Mouse (Mus musculus) mouse embryonic stem cell (cell line): ENCODE data around the gene Sox6.

Experiments used
- in situ Hi-C, 2 experiments: fragments of 300-500 bp; cut with MboI; formaldehyde crosslinking; loops; 1 replicate in 1 of 2; 3 replicates in 1 of 2; pipeline ENCODE4 v1.14.3; 2019 to 2020; ENCODE audit warnings: low sequenced_read_pairs in 2 of 2, low pct_unique_long_range_greater_than_20kb in 1 of 2, mixed read lengths in 1 of 2; ENCODE audit not compliant: unreplicated experiment in 1 of 2

Gene Sox6

GRCm38 (mm10) chr7:115936908-115937307, 101.7 kb downstream of the Sox6 start:
- in situ Hi-C loops: no loop called here

- in situ Hi-C loops: no loop called here
Observed at GRCm38 (mm10) chr7:115915338-115915737, 123.3 kb downstream of the Sox6 start.

GRCm38 (mm10) chr7:115910313-115910712, 128.3 kb downstream of the Sox6 start:
- in situ Hi-C loops: no loop called here

DNA sequence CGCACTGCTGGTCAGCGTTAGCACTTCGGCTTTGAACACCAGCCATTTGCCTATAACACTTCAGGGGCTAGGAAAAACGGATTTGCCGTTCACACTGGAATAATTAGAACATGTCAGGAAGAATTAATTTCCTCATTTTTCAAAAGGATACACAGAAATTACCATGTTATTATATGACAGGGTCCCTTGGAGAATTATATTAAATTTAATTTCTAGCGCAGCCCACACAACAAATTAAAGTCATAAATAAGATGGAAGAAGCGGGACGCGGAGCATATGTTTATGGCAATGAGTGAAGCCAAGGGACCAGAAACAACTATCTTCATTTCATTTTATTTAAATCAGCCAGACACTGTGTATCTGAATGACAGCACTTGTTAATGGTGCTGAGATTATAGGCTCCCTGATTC, 133.8 kb downstream of the Sox6 start:
- in situ Hi-C loops: no loop called here

DNA sequence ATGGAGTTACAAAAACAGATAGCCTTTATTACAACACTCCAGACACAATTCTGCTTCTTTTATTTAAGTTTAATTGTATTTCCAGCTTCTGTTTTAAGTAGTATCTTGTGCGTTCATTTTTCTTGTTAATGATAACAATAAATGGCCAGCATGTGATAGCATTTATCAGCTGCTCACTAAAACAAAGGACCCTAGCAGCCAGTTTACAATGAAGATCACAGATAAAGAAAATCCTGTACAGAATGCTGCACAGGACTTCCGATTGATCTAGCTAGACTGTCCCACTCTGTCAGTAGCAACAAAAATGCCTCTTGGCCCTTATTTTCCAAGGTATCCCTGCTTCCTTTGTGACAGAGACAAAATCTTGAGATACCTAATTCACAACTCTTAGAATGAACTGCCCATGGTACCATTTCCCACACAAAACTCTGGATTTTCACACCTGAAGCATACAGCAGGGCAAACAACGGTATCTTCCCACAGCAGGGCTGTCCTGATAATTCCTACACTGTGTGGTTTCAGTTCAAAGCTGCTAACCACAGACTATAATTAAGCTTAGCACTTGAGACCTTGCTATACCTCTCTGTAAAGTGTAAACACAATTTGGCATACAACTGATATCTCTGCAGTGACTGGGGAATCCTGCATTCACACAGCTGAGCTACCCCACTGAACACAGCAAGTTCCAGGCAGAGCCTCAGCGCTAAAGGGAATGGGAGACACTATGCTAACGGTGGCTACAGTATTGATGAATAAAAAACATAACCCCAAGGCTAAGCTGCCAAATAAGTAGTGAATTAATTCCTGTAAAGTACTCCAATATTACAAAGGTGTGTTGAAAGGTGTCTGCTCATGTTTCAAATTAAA, 134.4 kb downstream of the Sox6 start:
- in situ Hi-C loops: no loop called here

DNA sequence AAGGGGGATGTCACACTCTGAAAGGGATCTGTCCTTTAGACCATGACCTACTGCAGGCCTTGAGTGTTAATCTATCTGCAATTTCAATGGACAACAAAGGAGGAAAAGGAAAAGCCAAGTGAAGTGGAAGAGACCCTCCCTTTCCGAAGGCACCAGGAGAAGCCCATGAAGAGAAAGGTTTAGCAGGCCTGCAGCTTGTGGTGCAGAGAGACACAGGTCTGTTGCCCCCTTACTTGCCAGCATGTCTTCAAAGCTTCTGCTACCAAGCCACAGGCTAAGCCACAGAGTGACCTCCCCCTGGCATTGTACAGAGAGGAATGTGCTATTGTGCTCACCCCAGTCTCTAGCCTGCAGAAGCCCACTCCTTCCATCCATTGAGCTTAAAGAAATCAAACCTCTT, 135.2 kb downstream of the Sox6 start:
- in situ Hi-C loops: no loop called here

GRCm38 (mm10) chr7:115895831-115896230, 142.8 kb downstream of the Sox6 start:
- in situ Hi-C loops: no loop called here

- in situ Hi-C loops: no loop called here
Observed at GRCm38 (mm10) chr7:115895028-115895671, 143.4 kb downstream of the Sox6 start.

DNA sequence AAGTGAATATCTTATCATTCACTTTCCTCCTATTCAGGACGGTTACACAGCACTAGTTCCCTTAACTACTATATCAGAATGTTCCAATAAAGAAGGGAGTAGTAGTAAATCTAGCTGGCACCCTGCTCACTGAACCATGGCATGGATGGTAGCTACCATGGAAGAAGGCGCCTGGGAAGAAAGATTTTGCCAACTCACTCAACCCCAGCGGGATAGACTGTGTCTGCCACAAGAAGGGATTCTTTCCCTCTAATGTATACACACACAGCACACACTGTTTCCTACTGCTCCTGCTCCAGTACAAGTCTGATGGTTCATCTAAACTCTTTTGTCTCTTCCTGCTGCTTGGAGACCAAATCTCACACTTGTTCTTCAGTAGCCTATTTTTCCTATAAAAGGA, 147.1 kb downstream of the Sox6 start:
- in situ Hi-C loops: no loop called here

GRCm38 (mm10) chr7:115889926-115890325, 148.7 kb downstream of the Sox6 start:
- in situ Hi-C loops: no loop called here

GRCm38 (mm10) chr7:115888561-115888960, 150.0 kb downstream of the Sox6 start:
- in situ Hi-C loops: no loop called here

DNA sequence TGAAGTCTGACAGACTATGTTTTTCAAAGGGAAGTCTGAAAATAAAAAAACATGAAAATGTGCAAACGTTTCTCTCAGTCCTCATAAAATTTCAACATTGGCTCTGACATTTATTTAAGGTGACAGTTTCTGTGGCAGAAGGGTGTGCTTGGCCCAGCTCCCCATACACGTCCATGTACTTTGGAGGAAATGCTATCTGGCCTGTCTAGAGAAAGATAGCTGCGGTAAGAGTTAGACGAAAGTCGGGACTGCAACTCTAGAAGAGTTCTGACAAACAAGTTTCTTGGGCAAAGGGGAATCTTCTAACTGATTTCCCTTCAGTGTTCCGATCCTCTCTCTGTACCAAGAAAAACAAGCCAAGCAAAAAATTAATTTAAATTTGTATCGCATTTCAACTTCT, 150.5 kb downstream of the Sox6 start:
- in situ Hi-C loops: no loop called here

DNA sequence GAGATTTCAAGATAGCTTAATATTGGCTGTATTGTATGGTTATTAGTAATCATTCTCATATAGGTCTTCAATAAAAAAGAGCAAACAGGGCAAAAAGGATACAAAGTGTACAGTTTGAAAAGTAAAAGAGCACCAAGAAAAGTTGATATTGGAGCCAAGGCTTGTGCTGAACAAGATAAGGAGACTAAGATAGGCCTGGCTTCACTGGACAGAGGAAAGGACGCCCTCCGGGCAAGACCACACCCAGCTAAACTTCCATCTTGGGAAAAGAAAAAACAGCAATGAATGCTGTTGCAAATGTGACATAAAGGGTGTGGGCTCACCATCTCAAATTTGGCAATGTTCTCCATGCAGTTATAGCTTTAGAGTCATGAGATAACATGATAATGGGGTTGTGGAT, 165.7 kb downstream of the Sox6 start:
- in situ Hi-C loops: no loop called here

GRCm38 (mm10) chr7:115868504-115868903, 170.1 kb downstream of the Sox6 start:
- in situ Hi-C loops: loop anchor here in 1 of 2 experiments (10.0 kb wide), 1 partner anchor 166 kb away; the partner anchor contains the start of genes 1110004F10Rik and Sox6

DNA sequence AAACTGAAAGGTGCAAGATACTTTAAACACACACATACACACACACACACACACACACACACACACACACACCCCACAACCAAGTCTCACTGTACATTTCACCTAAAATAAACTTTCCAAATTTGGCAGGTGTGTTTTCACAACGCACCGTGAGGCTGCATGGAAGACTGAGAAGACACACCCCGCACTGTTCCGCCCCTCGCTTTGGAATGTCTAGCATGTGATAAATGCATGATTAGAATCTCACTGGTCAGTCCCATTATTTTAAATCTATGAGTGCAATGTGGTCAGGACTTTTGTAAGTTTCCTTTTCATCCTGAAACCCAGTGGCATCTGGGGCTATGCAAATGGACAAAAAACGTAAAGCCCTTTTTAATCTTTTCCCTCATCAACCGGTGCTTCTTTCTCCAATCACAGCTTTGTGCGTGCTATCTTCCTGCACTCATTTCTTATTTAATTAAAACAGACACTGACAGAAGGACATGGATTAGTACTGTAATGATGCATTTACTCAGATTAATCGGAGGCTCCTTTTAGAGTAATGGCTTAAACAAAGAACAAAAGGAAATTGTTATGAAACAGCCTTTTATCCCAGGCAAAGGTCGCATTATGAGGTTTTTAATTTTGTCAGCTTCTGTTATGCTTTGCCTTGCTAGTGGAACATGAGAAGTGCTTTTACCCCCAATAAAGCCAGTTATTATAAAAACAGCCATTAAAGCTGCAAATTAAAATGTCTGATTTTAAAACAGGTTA, 170.9 kb downstream of the Sox6 start:
- in situ Hi-C loops: loop anchor here in 1 of 2 experiments (10.0 kb wide), 1 partner anchor 167 kb away; the partner anchor contains the start of genes 1110004F10Rik and Sox6

GRCm38 (mm10) chr7:115866698-115867500, 171.7 kb downstream of the Sox6 start:
- in situ Hi-C loops: loop anchor here in 1 of 2 experiments (10.0 kb wide), 1 partner anchor 168 kb away; the partner anchor contains the start of genes 1110004F10Rik and Sox6

DNA sequence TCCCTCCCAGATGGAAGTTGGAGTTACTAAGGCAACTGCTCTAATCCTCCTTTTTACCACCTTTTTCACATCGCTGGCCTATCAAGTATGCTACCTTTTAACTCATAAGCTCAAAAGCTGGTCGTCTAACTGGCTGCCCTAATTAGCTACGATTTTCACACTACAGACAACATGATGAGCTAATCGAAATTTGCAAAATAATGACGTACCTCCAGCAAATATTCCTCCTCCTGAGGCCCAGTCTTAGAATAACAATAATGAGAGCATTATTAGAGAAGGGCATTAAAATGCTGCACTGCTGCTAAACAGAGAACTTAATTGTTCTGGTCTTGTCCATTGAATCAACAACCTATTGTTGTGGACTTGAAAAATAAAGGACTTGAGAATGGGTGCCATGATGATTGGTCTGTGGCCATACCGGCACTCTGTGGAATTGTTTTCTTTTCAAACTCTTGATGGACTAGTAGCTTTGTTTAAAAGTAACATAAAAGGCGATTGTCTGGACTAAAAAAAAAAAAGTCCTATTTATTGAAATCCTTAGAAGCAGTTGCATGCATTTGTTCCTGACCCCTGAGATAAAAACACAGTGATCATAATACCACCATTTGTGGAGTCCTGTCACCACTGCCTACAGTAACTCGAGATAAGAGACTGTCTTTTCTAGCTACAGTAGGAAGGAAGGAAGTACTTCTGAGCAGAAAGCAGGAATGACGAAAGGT, 172.5 kb downstream of the Sox6 start:
- in situ Hi-C loops: loop anchor here in 1 of 2 experiments (10.0 kb wide), 1 partner anchor 169 kb away; the partner anchor contains the start of genes 1110004F10Rik and Sox6
